Mouse (Mus musculus): Measurements from ENCODE around the gene Tmem132c.

DNA sequence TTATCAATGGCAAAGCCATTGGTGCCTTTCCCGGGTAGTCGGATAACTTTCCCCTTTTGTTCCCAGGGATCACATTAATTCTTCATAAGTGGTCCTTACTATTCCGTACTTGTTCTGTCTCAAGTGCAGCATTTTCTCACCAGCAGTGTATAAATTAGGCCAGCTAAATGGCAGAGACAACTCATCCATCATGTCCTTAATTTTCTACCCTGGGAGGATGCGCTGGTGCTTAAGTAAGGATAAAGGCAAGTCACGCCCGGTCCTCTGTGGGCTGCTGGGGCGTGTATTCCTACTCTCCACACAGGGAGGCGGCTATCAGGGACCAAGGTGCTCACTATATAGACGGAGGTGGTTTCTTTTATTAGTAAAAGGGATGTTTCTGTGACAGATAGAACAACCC lies 236.2 kb downstream of the Tmem132c start:
- no peak for TF ChIP-seq MYOG (IDR thresholded peaks at IDR 0.05; ENCODE audit: control insufficient read depth, extremely low read depth, insufficient read length)
- no peak for TF ChIP-seq CTCF (IDR thresholded peaks at IDR 0.05; ENCODE audit: control insufficient read depth, insufficient read depth, insufficient read length)
- TF ChIP-seq USF1 (IDR thresholded peaks at IDR 0.05; ENCODE audit: low read depth): no peak
- TF ChIP-seq CEBPB (IDR thresholded peaks at IDR 0.05; ENCODE audit: low read depth): no peak
- TF ChIP-seq MAX (IDR thresholded peaks at IDR 0.05): no peak
- TF ChIP-seq MYOD1 (IDR thresholded peaks at IDR 0.05; ENCODE audit: control insufficient read depth, insufficient read length, low read depth): no peak
